Mouse (Mus musculus) ovary, adult 2 months (tissue): ENCODE data around the gene Fos. TPM values are rescaled to one million over a fixed set of nuclear protein-coding genes. Genes with fewer than 3 reads are reported as not detected.

Experiments
- polyA plus RNA-seq: library from polyadenylated mRNA; depleted of rRNA; stranded (reverse); fragments of >200 nt; gene quantifications from 2 replicates; pipeline ENCODE4 v1.2.3, GENCODE M21; 2012; rRNA removed

Fos gene
- 25.5 and 27.3 TPM in 2 replicates for polyA plus RNA-seq

DNA sequence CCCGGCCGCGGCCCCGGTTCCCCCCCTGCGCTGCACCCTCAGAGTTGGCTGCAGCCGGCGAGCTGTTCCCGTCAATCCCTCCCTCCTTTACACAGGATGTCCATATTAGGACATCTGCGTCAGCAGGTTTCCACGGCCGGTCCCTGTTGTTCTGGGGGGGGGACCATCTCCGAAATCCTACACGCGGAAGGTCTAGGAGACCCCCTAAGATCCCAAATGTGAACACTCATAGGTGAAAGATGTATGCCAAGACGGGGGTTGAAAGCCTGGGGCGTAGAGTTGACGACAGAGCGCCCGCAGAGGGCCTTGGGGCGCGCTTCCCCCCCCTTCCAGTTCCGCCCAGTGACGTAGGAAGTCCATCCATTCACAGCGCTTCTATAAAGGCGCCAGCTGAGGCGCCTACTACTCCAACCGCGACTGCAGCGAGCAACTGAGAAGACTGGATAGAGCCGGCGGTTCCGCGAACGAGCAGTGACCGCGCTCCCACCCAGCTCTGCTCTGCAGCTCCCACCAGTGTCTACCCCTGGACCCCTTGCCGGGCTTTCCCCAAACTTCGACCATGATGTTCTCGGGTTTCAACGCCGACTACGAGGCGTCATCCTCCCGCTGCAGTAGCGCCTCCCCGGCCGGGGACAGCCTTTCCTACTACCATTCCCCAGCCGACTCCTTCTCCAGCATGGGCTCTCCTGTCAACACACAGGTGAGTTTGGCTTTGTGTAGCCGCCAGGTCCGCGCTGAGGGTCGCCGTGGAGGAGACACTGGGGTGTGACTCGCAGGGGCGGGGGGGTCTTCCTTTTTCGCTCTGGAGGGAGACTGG lies at the start of gene Fos:
TSS of gene Fos (plus strand) at position 410 of the 817 bp plus-strand sequence.

Other genes starting within 250 kb of the Fos start
- 3.5 and 4.0 TPM in 2 replicates for gene Mlh3, start 203.3 kb upstream of the Fos start, polyA plus RNA-seq
- gene Acyp1, start 185.5 kb upstream of the Fos start, polyA plus RNA-seq = 2.5 and 3.3 TPM in 2 replicates
- gene Zc2hc1c, start 185.3 kb upstream of the Fos start, polyA plus RNA-seq = 1.1 and 1.2 TPM in 2 replicates
- gene Nek9, start 134.5 kb upstream of the Fos start, polyA plus RNA-seq = 31.2 and 36.2 TPM in 2 replicates
- 297 and 359 TPM in 2 replicates for gene Tmed10, start 99.0 kb upstream of the Fos start, polyA plus RNA-seq
- 16.2 and 24.5 TPM in 2 replicates for gene Jdp2, start 125.1 kb downstream of the Fos start, polyA plus RNA-seq
- gene Batf, start 212.8 kb downstream of the Fos start, polyA plus RNA-seq = 3.4 and 4.0 TPM in 2 replicates